Mouse (Mus musculus) natural killer cell, adult 2 months (primary cell): ENCODE results near the gene Slc34a1.

Source experiments
- DNase-seq, 2 experiments: peaks; one replicate each; pipeline ENCODE4 v3.0.0; 2022; ENCODE audit warnings: low spot score in 2 of 2

Slc34a1 gene

DNA sequence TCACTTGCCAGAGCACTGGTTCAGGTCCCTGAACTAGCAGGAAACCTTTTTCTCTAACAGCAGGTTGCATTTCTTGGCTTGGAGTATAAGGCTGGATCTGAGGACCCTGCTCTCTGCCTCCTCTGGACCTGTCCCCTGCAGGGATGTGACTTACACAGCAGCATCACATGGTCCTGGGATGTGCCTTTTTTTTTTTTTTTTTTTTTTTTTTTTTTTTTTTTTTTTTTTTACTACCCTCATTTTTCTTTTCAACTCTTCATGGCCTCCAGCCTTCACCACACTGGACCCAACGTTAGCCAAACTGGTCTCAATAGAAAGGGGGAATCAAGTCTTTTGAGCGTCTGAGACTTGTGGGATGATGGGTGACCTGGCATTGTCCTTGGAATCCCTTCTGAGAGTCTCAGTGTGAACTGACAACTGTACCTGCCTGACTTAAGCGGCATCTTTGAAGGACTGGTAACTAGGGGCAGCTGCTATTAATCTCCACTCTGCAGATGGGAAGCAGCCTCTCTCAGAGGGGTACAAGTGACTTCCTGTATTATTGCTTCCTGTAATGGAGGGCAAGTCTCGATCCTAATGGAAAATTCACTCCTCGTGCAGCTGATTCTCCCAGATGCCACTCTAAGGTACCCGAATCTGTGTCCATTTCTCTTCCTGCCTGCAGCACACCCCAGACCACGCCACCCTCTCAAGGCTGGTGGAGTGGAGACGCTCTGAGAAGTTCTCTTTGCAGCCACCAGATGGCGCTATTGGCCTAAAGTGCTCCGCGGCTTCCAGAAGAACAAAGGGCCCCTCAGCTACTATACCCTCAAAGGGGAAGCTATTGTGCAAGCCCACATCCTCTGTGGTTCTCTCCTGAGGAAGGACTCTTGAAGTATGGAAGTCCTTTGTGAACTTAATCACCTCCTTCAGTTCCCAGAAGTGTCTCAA lies 7.1 kb downstream of the Slc34a1 start:
- peak; percentile 77 to 85 for DNase-seq

GRCm38 (mm10) chr13:55405783-55406390 lies 7.9 kb downstream of the Slc34a1 start:
- DNase-seq = no peak

- no peak for DNase-seq
These were observed 9.4 kb downstream of the Slc34a1 start for GRCm38 (mm10) chr13:55407341-55407740.

GRCm38 (mm10) chr13:55408546-55409120 lies 10.6 kb downstream of the Slc34a1 start:
- no peak for DNase-seq

GRCm38 (mm10) chr13:55411826-55412225 lies 13.8 kb downstream of the Slc34a1 start:
- DNase-seq = no peak

DNA sequence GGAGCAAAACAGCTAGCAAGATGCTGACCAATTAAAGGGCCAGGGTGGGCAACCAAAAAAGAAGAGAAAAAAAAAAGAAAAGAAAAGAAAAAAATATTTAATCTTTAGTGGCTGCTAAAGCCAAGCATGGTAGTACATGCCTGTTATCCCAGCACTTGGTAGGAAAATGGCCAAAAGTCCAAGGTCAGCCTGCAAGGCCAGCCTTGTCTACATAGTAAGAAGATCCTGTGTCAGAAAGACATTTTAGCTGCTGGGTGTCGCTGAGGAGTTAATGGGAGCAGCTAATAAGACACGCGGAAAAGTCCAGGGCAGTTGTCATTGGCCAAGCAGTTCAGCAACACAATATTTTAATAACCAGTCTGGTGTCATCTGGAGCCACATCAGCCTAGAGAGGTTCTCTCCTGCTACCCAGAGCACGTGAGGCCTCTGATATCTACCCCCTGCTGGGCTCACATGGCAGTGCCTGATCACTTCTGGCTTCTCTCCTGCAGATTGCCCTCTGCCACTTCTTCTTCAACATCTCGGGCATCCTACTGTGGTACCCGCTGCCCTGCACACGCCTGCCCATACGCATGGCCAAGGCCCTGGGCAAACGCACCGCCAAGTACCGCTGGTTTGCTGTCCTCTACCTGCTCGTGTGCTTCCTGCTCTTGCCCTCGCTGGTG lies 14.8 kb downstream of the Slc34a1 start:
- DNase-seq = no peak

DNA sequence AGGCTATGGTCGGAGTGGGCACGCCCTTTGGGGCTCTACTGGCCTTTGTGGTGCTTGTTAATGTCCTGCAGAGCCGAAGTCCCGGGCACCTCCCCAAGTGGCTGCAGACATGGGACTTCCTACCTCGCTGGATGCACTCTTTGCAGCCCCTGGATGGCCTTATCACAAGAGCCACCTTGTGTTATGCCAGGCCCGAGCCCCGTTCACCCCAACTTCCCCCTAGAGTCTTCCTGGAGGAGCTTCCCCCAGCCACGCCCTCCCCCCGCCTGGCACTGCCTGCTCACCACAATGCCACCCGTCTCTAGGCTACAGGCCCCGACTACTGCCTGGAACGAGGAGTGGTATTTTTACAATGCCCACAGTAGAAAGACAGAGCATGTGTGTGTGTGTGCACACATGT lies 15.3 kb downstream of the Slc34a1 start:
- DNase-seq = no peak

- DNase-seq = no peak
These were observed 16.9 kb downstream of the Slc34a1 start, which contains the start of gene Pfn3 for GRCm38 (mm10) chr13:55414743-55415380. Gene Pfn3 (minus strand): TSS chr13:55415232.

DNA sequence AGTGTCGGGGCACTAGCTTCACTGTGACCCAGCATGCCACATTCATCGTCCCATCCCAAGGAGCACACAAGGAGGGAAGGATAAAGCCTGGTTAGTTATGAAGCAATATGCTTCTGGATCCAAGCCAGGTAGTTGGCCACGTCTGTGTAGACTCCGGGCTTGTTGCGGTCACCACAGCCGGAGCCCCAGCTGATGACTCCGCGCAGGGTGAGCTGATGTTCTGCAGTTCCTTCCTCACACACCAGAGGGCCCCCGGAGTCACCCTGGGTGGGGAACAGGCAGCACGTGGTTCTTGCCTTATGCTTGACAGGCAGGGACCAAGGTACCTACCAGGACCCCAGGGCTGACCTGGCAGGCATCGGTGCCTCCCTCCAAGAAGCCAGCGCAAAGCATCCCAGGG lies 20.0 kb downstream of the Slc34a1 start:
- DNase-seq = peak; percentile 94

DNA sequence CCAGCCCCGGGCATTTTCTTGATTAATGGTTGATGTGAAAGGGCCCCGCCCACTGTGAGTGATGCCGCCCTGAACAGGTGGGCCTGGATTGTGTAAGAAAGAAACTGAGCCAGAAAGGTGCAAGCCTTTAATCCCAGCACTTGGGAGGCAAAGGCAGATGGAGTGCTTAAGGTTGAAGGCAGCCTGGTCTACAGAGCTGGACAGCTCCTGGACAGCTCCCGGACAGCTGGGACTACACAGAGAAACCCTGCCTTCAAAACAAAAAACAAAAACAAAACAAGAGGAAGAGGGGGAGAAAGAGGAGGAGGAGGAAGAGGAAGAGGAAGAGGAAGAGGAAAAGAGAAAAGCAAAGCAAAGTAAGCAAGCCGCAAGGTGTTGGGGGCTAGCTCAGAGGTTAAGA lies 21.2 kb downstream of the Slc34a1 start:
- DNase-seq = no peak

- DNase-seq = no peak
These were observed 22.3 kb downstream of the Slc34a1 start for GRCm38 (mm10) chr13:55420018-55420932.

DNA sequence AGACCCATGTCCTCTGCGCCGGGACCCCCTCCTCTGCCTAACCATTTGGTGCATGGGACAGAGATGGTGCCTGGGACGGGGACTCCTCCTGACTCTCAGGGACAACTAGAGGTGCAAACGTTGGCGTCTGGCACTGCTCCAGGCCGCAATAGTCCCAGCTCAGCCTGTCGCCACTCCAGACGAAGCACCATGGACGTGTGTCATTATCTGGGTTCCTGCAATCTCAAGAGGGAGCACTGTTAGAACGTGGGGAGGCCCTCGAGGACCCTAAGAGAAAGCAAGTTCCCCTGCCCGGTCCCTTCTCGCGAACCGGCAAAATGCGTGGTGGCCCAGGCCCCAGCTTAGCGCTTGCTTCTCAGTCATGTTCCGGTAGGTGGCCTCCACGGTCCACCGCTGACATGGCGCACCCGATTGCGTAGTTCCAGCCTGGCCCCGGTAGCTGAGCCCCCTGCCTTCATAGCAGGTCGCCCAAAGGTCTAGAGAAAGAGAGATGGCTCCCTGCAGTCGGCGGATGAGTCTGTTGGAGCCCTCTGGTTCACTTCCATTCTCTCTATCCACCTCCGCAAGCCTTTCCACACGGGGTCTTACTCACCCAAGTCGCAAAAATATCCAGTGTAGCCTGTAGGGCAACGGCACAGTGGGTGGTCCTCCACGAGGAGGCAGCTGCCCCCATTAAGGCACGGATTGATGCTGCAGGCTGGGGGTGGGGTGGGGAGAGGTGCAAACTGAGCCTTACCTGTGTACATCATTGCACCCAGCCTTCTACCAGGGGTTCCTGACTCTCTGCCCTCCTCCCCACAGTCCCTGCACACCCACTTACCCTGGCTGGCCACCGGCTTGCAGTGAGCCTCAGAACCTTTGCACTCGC lies 23.2 kb downstream of the Slc34a1 start:
- peak; percentile 80 to 85 for DNase-seq

GRCm38 (mm10) chr13:55426613-55427012 lies 28.6 kb downstream of the Slc34a1 start, which contains the start of gene F12:
Gene F12 (minus strand): TSS chr13:55426793.
- DNase-seq = no peak

DNA sequence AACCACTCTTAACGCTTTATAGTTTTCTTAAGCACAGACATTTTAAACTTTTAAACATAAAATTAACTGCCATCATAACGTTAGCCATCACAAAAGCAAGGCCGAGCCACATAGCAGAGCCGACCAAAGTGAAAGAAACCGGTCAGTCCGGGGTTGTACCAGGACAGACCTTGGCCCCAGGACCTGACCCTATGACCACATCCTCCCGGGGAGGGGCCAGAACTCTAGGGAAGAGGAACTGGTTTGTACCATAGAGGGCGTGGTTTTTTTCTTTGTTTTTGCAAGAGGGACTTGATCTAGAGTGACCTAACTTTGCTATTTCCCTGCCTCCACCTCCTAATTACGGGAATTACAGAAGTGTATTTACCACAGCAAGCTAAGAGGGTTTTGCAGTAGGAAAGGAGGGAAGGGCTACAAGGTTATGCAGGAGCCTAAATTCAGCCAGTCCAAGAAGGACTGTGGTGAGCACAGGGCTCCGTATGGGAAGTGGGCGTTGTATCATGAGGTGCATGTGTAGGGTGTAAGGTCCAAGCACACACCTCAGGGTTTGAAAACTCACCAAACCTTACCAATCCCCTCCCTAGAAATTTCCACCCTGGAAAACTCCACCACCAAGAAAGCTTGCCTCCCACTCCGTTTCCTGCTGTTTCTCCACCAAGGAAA lies 31.4 kb downstream of the Slc34a1 start:
- DNase-seq = peak; percentile 78 to 86

DNA sequence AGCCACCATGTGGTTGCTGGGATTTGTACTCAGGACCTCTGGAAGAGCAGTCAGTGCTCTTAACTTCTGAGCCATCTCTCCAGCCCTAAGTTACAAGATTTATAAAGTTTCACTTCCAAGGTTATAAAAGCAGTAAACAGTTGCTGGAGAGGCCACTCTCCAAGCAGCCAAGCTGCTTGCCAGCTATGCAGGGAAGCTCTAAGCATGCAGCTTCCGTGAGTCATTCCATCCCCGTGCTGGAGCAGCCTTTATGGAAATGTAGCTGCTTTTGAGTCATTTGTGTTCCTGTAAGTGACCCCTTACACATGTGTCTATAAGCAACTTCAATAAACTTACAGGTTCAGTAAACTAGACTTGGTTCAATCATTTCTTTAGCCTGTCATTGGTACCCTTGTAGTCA lies 32.6 kb downstream of the Slc34a1 start:
- DNase-seq = no peak

- peak; percentile 74 to 78 for DNase-seq
These were observed 34.1 kb downstream of the Slc34a1 start for GRCm38 (mm10) chr13:55431889-55432685.

DNA sequence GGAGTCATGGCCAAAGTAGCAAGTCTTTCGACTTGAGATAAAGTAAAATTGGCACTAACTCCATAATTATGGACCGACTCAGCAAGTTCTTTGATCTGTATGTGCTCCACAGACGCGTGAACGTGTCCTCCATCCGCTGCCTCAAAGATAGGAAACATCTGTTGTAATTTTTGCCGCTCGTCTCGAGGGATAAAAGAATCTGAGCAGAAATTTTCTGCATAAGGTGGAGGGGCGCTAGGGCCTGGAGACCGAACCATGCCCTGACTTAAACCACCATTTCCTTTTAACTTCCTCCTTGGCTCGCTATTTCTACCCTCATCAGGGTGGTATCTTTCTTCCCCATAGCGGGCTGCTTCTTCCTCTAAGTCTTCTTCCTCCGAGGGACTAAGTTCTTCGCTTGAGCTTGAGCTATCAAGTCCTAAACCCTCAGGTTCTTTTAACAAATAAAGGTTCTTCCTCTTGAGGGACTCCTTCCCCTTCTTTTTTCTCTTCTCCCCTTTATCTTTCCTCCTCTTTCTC lies 39.2 kb downstream of the Slc34a1 start:
- DNase-seq = peak in 1 of 2 experiments; percentile 38

DNA sequence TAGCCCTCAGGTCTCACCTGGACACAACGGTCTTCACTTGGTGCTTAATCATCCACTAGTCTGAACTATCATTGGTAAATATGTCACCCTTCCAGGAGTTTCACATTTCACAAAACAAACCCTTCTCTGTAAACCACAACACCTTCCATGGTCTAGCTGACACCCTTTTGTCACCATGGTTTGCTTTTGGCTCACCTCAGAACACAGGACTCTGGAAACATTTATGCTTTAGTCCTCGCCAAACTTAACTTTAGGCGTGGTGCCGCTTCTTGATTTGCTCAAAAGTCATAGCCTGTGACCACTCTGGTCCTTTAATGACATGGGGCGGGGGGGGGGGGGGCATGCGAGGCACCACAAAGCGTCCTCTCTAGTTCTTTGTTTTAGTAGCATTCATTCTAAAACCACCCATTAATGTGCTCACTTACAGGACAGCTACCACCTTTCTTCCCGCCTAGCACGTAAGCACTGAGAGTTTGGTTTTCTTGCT lies 45.9 kb downstream of the Slc34a1 start:
- peak; percentile 64 to 81 for DNase-seq
